Mouse (Mus musculus): ENCODE data around the gene Cela3a.

DNA sequence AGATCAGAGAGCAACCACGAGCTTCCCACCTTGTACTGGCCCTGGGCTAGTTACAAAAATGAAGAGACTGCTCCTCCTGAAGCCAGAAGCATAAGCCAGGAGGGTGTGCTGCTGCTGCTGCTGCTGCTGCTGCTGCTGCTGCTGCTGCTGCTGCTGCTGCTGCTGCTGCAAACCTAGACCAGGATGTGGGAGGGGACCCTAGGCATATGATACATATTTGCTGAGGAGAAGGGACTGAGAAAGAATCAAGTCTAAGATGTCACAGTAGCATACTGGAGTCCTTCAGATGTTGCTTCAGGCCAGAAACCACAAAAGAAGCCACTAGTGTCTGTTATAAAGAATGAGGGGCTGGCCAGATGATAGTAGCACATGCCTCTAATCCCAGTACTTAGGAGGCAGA, 41.4 kb downstream of the Cela3a start:
- TF ChIP-seq GATA1 (IDR thresholded peaks at IDR 0.05; ENCODE audit: borderline replicate concordance, low read length) (no peak), CTCF (IDR thresholded peaks at IDR 0.05; ENCODE audit: low read depth, low read length) (no peak), TAL1 (conservative IDR thresholded peaks at IDR 0.05; ENCODE audit: low read depth, low read length) (no peak)
